Mouse (Mus musculus) c-Kit-positive CD71-negative TER-119-negative erythroid progenitor cells, embryonic 14.5 days (primary cell): ENCODE results near the gene Rtn4r.
A peak's percentile ranks its signal among the peaks of the same experiment; 100 is the strongest.

Experiments
- DNase-seq: peaks from one replicate; pipeline ENCODE4 v3.0.0-alpha.2; 2013; ENCODE audit warnings: low read depth

The Rtn4r gene

GRCm38 (mm10) chr16:18156579-18157350 lies 29.3 kb downstream of the Rtn4r start:
- DNase-seq: no peak

- DNase-seq: peak; percentile 25
Measured at GRCm38 (mm10) chr16:18159255-18159654, 31.8 kb downstream of the Rtn4r start.

GRCm38 (mm10) chr16:18159778-18160177 lies 32.3 kb downstream of the Rtn4r start:
- DNase-seq: no peak

GRCm38 (mm10) chr16:18160514-18160913 lies 33.1 kb downstream of the Rtn4r start:
- no peak for DNase-seq

GRCm38 (mm10) chr16:18161190-18161589 lies 33.7 kb downstream of the Rtn4r start:
- peak; percentile 30 for DNase-seq

- DNase-seq: no peak
Measured at GRCm38 (mm10) chr16:18164642-18165238, 37.3 kb downstream of the Rtn4r start.

GRCm38 (mm10) chr16:18166613-18167190 lies 39.3 kb downstream of the Rtn4r start:
- DNase-seq: no peak

GRCm38 (mm10) chr16:18169156-18169555 lies 41.7 kb downstream of the Rtn4r start:
- DNase-seq: no peak

- no peak for DNase-seq
Measured at GRCm38 (mm10) chr16:18169776-18170175, 42.3 kb downstream of the Rtn4r start.

- DNase-seq: peak; percentile 72
Measured at GRCm38 (mm10) chr16:18172266-18172855, 44.9 kb downstream of the Rtn4r start.

- no peak for DNase-seq
Measured at GRCm38 (mm10) chr16:18173231-18173630, 45.8 kb downstream of the Rtn4r start.

GRCm38 (mm10) chr16:18173788-18174187 lies 46.3 kb downstream of the Rtn4r start:
- no peak for DNase-seq

GRCm38 (mm10) chr16:18175817-18176541 lies 48.5 kb downstream of the Rtn4r start:
- DNase-seq: no peak

- DNase-seq: no peak
Measured at GRCm38 (mm10) chr16:18176758-18177157, 49.3 kb downstream of the Rtn4r start.

GRCm38 (mm10) chr16:18179591-18179990 lies 52.1 kb downstream of the Rtn4r start:
- no peak for DNase-seq

GRCm38 (mm10) chr16:18181398-18181797 lies 54.0 kb downstream of the Rtn4r start:
- DNase-seq: no peak

- DNase-seq: no peak
Measured at GRCm38 (mm10) chr16:18182766-18183165, 55.3 kb downstream of the Rtn4r start.

- no peak for DNase-seq
Measured at GRCm38 (mm10) chr16:18185715-18186449, 58.4 kb downstream of the Rtn4r start.

GRCm38 (mm10) chr16:18186798-18187197 lies 59.4 kb downstream of the Rtn4r start:
- DNase-seq: no peak

- DNase-seq: no peak
Measured at GRCm38 (mm10) chr16:18187221-18187620, 59.8 kb downstream of the Rtn4r start.

GRCm38 (mm10) chr16:18191006-18191405 lies 63.6 kb downstream of the Rtn4r start:
- no peak for DNase-seq
